Mouse (Mus musculus): ENCODE data around the gene Etv6.

Gene Etv6

GRCm38 (mm10) chr6:134143649-134144097 is 108.2 kb downstream of the Etv6 start:
- DNase-seq (ENCODE audit: low read depth), result no peak

GRCm38 (mm10) chr6:134144231-134145130 is 109.0 kb downstream of the Etv6 start:
- DNase-seq (ENCODE audit: low read depth), result no peak

- DNase-seq (ENCODE audit: low read depth), result no peak
These were observed 112.3 kb downstream of the Etv6 start for GRCm38 (mm10) chr6:134147596-134148442.

DNA sequence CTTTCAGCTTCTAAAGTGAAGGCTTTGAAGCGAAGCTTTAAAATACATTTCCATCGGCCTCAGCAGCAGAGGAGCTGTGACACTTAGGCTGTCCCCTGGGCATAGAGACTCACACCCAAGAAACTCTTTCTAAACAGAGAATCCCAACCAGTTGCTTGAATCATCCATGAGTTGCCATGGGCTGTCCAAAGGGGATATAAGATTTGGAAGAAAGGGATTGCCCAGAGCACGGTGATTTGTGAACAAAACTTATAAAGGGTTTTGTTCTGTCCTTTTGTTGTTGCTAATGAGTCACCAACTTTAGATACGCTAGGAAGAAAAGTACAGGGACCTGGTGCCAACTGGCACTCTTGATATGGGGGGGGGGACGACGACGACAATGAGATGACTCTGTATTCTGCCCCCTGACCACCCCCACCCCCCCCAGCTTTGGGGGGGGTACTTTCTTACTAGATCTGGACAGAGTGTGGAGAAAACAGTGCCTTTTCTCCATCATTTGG is 113.0 kb downstream of the Etv6 start:
- no peak for DNase-seq (ENCODE audit: low read depth)

DNA sequence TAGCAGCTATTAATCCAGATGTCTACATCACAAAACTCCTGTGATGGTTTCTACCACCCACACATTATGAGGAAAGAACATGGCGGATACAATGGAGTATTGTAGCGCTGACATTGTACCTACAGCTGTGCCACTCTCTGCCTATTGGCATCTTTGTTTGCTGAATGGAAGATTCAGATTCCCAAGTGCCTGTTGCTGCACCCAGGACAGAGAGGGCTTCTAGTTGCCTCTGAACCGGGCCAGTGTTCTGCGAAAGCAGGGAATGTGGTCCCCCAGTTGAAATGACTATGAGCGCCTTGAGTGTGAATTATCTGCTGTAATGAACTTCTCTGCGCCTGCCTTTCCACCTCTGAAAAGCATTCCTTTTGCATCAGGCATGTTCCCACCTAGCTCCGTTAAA is 114.1 kb downstream of the Etv6 start:
- no peak for DNase-seq (ENCODE audit: low read depth)

- DNase-seq (ENCODE audit: low read depth), result no peak
These were observed 115.7 kb downstream of the Etv6 start for GRCm38 (mm10) chr6:134151022-134151680.

GRCm38 (mm10) chr6:134151853-134152505 is 116.5 kb downstream of the Etv6 start:
- no peak for DNase-seq (ENCODE audit: low read depth)

DNA sequence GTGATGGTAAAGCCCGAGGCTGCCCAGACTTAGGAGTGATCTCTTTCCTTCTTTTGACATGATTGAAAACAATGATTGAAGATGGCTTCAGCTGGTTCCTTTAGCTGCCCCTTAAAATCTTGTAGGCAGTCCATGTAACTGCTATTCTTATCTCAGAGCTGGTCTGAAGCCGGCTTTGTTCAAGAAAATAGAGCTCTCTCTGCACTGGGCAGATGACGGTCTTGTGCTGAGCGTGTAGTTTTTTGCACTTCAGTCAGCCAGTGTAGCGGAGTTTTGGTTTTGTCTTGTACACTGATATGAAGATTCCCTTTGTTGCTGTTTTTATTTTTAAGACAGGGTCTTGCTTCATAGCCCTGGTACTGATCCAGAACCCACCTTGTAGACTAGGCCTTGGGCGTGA is 117.0 kb downstream of the Etv6 start:
- DNase-seq (ENCODE audit: low read depth), result no peak

DNA sequence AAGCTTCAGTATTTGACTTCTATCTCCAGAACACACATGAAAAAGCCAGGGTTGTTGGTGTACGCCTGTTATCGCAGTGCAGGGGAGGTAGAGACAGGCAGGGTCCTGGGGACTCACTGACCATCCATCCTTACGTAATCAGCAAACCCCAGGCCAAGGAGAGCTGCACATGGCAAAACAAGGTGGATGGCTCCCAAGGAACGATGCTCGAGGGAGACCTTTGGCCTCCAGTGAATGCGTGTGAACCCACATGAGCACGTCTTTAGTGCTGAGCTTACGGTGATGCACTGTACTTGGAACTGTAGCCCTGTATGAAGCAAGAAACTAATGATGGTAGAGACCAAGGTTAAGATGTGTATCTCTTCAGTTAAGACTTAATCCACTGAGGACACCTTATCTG is 119.2 kb downstream of the Etv6 start:
- DNase-seq (ENCODE audit: low read depth), result no peak

GRCm38 (mm10) chr6:134155900-134156623 is 120.6 kb downstream of the Etv6 start:
- DNase-seq (ENCODE audit: low read depth), result no peak

- no peak for DNase-seq (ENCODE audit: low read depth)
These were observed 122.1 kb downstream of the Etv6 start for GRCm38 (mm10) chr6:134157533-134158115.

- no peak for DNase-seq (ENCODE audit: low read depth)
These were observed 122.7 kb downstream of the Etv6 start for GRCm38 (mm10) chr6:134158201-134158600.

DNA sequence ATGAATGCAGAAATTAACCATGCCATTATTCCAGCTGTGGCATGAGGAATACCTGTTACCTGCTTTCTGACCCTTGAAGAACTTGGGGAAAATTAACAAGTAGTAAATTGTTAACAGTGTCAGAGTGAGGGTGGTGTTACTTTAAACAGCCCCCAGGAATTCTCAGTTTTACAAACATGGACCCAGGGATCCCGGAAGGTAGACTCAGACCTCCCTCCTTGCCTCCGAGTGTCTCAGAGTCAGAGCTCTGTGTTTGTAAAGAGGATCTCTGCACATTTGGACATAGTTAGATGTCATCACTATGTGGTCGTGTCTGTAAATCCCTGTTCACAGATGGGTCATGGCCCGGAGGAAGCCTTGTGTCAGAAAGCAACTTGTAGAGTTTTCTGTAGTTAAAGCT is 124.2 kb downstream of the Etv6 start:
- no peak for DNase-seq (ENCODE audit: low read depth)

GRCm38 (mm10) chr6:134161040-134161439 is 125.5 kb downstream of the Etv6 start:
- no peak for DNase-seq (ENCODE audit: low read depth)

GRCm38 (mm10) chr6:134163346-134163745 is 127.8 kb downstream of the Etv6 start:
- DNase-seq (ENCODE audit: low read depth), result no peak

GRCm38 (mm10) chr6:134164356-134164755 is 128.9 kb downstream of the Etv6 start:
- DNase-seq (ENCODE audit: low read depth), result no peak

- DNase-seq (ENCODE audit: low read depth), result no peak
These were observed 129.5 kb downstream of the Etv6 start for GRCm38 (mm10) chr6:134165012-134165411.

GRCm38 (mm10) chr6:134167963-134168362 is 132.5 kb downstream of the Etv6 start:
- no peak for DNase-seq (ENCODE audit: low read depth)

GRCm38 (mm10) chr6:134168799-134169198 is 133.3 kb downstream of the Etv6 start:
- DNase-seq (ENCODE audit: low read depth), result no peak

GRCm38 (mm10) chr6:134171235-134171634 is 135.7 kb downstream of the Etv6 start:
- no peak for DNase-seq (ENCODE audit: low read depth)

Data from c-Kit-positive CD71-negative TER-119-negative erythroid progenitor cells, embryonic 14.5 days (primary cell).